8 mouse cellular contexts compared by ENCODE assay signal in the genomic region with DNA sequence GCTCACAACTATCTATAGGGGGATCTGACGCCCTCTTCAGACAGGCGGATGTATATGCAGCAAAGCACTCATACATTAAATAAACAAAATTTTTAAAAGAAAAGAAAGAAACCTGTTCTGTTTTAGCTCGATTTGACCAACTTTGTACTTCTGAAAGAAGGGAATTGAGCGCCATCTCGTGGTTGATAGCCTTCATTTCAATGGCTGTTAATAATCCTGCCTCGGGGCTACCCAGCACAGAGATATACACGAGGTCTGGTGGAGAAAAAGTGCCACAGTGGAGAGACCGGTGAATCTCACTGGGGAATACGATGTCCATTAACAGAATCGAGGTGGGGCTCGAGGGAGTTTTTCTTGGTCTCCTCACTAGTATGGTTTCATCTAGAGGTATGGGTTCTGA. TPM values are rescaled to one million over a fixed set of nuclear protein-coding genes. Genes with fewer than 3 reads are reported as not detected.
A peak's percentile ranks its signal among the peaks of the same experiment; 100 is the strongest.
DNase-seq lines count a peak whose midpoint lies in the region; ATAC-seq and TF ChIP-seq lines count a peak whose summit lies in the region.
"Had no signal": no experiment of that assay in that cellular context is flagged by ENCODE, and none has a peak within 500 bp of the region (broad histone marks: within the 10 kb centered on the region; RNA-seq: fewer than 3 reads in every experiment).

No protein-coding gene starts in this region.

- no peaks in the 10 kb centered on the region for H3K36me3 ChIP-seq in kidney, adult 2 months (ENCODE audit: control insufficient read depth, insufficient read depth, low read length)
- H3K36me3 ChIP-seq in kidney, embryonic 14.5 days (ENCODE audit: control insufficient read depth, insufficient read depth, low read length), result no peaks in the 10 kb centered on the region
- H3K36me3 ChIP-seq: embryonic facial prominence, embryonic 13.5 days had no signal

- H3K27me3 ChIP-seq in kidney, adult 2 months (replicated peaks; ENCODE audit: control insufficient read depth, insufficient read depth, low read length), result no peaks in the 10 kb centered on the region
- no peaks in the 10 kb centered on the region for H3K27me3 ChIP-seq in kidney, embryonic 14.5 days (ENCODE audit: control insufficient read depth, insufficient read depth, low read length)
- H3K27me3 ChIP-seq: embryonic facial prominence, embryonic 13.5 days had no signal

- 0 out of 2 replicates have a peak, but pooled peaks have one; percentile 18 for TF ChIP-seq CTCF in kidney, adult 2 months (conservative IDR thresholded peaks at IDR 0.05; ENCODE audit: insufficient read depth, insufficient read length, low read depth, low read length)

- no peak overlapping the region for H3K4me2 ChIP-seq in kidney, embryonic 14.5 days (replicated peaks; ENCODE audit: low read depth, low read length)
- H3K4me2 ChIP-seq: embryonic facial prominence, embryonic 13.5 days had no signal

- H3K27ac ChIP-seq in kidney, adult 2 months (ENCODE audit: insufficient read depth, low read depth, low read length), result no peak overlapping the region
- H3K27ac ChIP-seq in kidney, embryonic 14.5 days (ENCODE audit: low read depth, low read length), result no peak overlapping the region
- H3K27ac ChIP-seq: embryonic facial prominence, embryonic 13.5 days had no signal

- no peak overlapping the region for H3K4me3 ChIP-seq in kidney, adult 2 months (ENCODE audit: insufficient read depth, low read depth, low read length)
- H3K4me3 ChIP-seq in kidney, embryonic 14.5 days (ENCODE audit: low read length), result no peak overlapping the region
- H3K4me3 ChIP-seq: embryonic facial prominence, embryonic 13.5 days had no signal

- no peak overlapping the region for H3K9ac ChIP-seq in kidney, embryonic 14.5 days (ENCODE audit: low read depth, low read length)
- H3K9ac ChIP-seq: embryonic facial prominence, embryonic 13.5 days had no signal

- DNase-seq in kidney, adult 2 months, result peak; percentile 36
- DNase-seq in urinary bladder, postnatal 14 days (ENCODE audit: low spot score), result peak; percentile 51
- DNase-seq in urinary bladder, adult 18-20 months (ENCODE audit: low spot score in 2 of 2), result no peak
- DNase-seq in adrenal gland, postnatal 36 days, result peak; percentile 35 to 54
- peak; percentile 64 for DNase-seq in thymus, postnatal 4 days

- ATAC-seq in kidney, embryonic 14.5 days (ENCODE audit: low FRiP score, low TSS enrichment), result no peak
- peak; percentile 57 for ATAC-seq in inflammation-experienced regulatory T-cells, adult 6 months

- no peaks in the 10 kb centered on the region for H3K4me1 ChIP-seq in kidney, adult 2 months (ENCODE audit: control insufficient read depth, insufficient read depth, low read length)
- H3K4me1 ChIP-seq in kidney, embryonic 14.5 days (ENCODE audit: control insufficient read depth, insufficient read depth, low read length), result no peaks in the 10 kb centered on the region

- no peaks in the 10 kb centered on the region for H3K9me3 ChIP-seq in kidney, embryonic 14.5 days (ENCODE audit: control insufficient read depth, low read length)
- H3K9me3 ChIP-seq: embryonic facial prominence, embryonic 13.5 days had no signal

- TF ChIP-seq POLR2A in kidney, adult 2 months (IDR thresholded peaks at IDR 0.05; ENCODE audit: low read depth, low read length), result no peak

- WGBS in kidney, adult 2 months, result 46% methylated on average over 11 of the region's 11 CpGs
- 61% methylated on average over 11 of the region's 11 CpGs for WGBS in kidney, embryonic 14.5 days

RNA-seq across cellular contexts. Expression of gene Actr10, which starts 23.3 kb away (rescaled TPM):
- polyA plus RNA-seq in kidney, adult 2 months (2012; rRNA removed), result 31.9 and 44.6 TPM in 2 replicates
- 249 and 257 TPM in 2 replicates for polyA plus RNA-seq in kidney, embryonic 14.5 days (2014; fragmentation: Nextera tagmentation; extraction: Ambion mirVana)
- 100 to 1,000 TPM; 205 to 206 TPM for total RNA-seq in adrenal gland, postnatal 36 days (2021)
- polyA plus RNA-seq in inflammation-experienced regulatory T-cells, adult 6 months (2017; shearing (Covaris generic)), result 100 to 1,000 TPM; 195 to 260 (median 256) TPM

Comparison
In these comparisons a context has a peak if more than half of its experiments do, and no peak if none do; other contexts are left out.
1. DNase-seq: peak in kidney, adult 2 months (single experiment), urinary bladder, postnatal 14 days (single experiment), adrenal gland, postnatal 36 days (2 of 2) and thymus, postnatal 4 days (single experiment); none in urinary bladder, adult 18-20 months (0 of 2).